Mouse (Mus musculus) heart, postnatal 0 days (tissue): ENCODE measurements around the gene Engase. TPM values are rescaled to one million over a fixed set of nuclear protein-coding genes. Genes with fewer than 3 reads are reported as not detected.

Experiments used
- ATAC-seq: fragments of 200-750 bp; cut with Nextera tagmentation; 2 replicates; pipeline ENCODE4 v1.8.0; 2017; ENCODE audit warnings: low read depth, moderate number of reproducible peaks, moderate library complexity; ENCODE audit not compliant: insufficient read depth
- DNase-seq: peaks from one replicate; pipeline ENCODE4 v3.0.0-alpha.2; 2016; ENCODE audit warnings: low spot score
- H3K27ac ChIP-seq: fragments of 300-500 bp; sonication (generic); 2 replicates; pipeline ENCODE4 v1.5.1; 2014; ENCODE audit warnings: low read depth, mild to moderate bottlenecking
- H3K27me3 ChIP-seq: fragments of 300-500 bp; sonication (generic); 2 replicates; pipeline ENCODE4 v1.6.1; 2014; ENCODE audit warnings: low read length, mixed read lengths; ENCODE audit not compliant: control insufficient read depth, insufficient read depth
- H3K36me3 ChIP-seq: fragments of 300-500 bp; sonication (generic); replicated peaks from 2 replicates; pipeline ENCODE4 v1.6.1; 2014; ENCODE audit warnings: low read length, mixed read lengths; ENCODE audit not compliant: control insufficient read depth, insufficient read depth
- H3K4me1 ChIP-seq: fragments of 300-500 bp; sonication (generic); 2 replicates; pipeline ENCODE4 v1.6.1; 2014; ENCODE audit warnings: antibody characterized with exemption; ENCODE audit not compliant: control insufficient read depth, insufficient read depth
- H3K4me2 ChIP-seq: fragments of 300-500 bp; sonication (generic); 2 replicates; pipeline ENCODE4 v1.6.1; 2014; ENCODE audit warnings: low read depth, mild to moderate bottlenecking, low read length, moderate library complexity
- H3K4me3 ChIP-seq: fragments of 300-500 bp; sonication (generic); 2 replicates; pipeline ENCODE4 v1.5.1; 2014; ENCODE audit warnings: low read depth, low read length
- H3K9ac ChIP-seq: fragments of 300-500 bp; sonication (generic); replicated peaks from 2 replicates; pipeline ENCODE4 v1.6.1; 2014; ENCODE audit warnings: low read depth, low read length, mixed read lengths
- H3K9me3 ChIP-seq: fragments of 300-500 bp; sonication (generic); replicated peaks from 2 replicates; pipeline ENCODE4 v1.6.1; 2016; ENCODE audit warnings: low read length; ENCODE audit not compliant: control insufficient read depth
- CTCF ChIP-seq: IDR thresholded peaks from 2 replicates; pipeline ENCODE4 v1.5.1; 2016; ENCODE audit warnings: antibody characterized with exemption, control low read depth, low read depth
- EP300 ChIP-seq: IDR thresholded peaks from 2 replicates; pipeline ENCODE4 v1.6.1; 2016; ENCODE audit warnings: antibody characterized with exemption, low read depth
- whole genome bisulfite sequencing: fragments of 180-500 bp; shearing (Covaris S2); extraction: QIAGEN DNeasy Blood & Tissue Kit; methylation state at CpG from one replicate; pipeline ENCODE4 v1.1.7; 2014; 5-methylcytosine and 5-hydroxymethylcytosine counted together
- polyA plus RNA-seq: library from polyadenylated mRNA; unstranded; fragments of >200 nt; fragmentation: Nextera tagmentation; extraction: Ambion mirVana; gene quantifications from 2 replicates; pipeline ENCODE4 v1.2.1, GENCODE M21; 2015
- total RNA-seq: library from RNA; depleted of rRNA; stranded (reverse); fragments of >200 nt; gene quantifications from 2 replicates; pipeline ENCODE4 v1.2.3, GENCODE M21; 2014; ENCODE audit warnings: low replicate concordance

Engase gene
- total and polyA plus RNA-seq, 2 experiments from 2014 or later = 3.0 to 12.0 TPM

DNA sequence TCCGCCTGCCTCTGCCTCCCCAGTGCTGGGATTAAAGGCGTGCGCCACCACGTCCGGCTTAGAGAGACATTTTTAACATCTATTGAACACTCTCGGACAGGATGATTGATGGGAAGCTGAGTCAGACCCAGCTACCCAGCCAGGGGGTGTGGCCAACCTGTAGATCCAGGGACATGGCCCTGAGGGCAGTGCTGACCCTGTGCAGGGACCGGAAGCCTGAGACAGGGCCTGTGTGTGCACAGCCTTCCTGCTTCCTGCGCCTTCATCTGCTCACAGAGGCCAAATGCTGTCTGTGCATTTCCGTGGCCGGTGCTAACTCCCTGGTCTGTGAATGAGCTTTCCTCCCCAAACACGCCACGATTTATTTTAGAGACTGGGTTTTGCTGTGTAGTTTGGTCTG is 3.1 kb downstream of the Engase start:
- 71% methylated on average over 12 of the region's 12 CpGs for WGBS
- ATAC-seq = no peak

GRCm38 (mm10) chr11:118481231-118481630 is 4.6 kb downstream of the Engase start:
- H3K4me2 ChIP-seq = no peak overlapping the region
- H3K36me3 ChIP-seq = peaks cover 22% of the 10 kb centered on the region
- no peak overlapping the region for H3K9ac ChIP-seq
- no peak overlapping the region for H3K4me3 ChIP-seq
- no peaks in the 10 kb centered on the region for H3K27me3 ChIP-seq
- no peak for ATAC-seq
- H3K4me1 ChIP-seq = peaks cover 5% of the 10 kb centered on the region
- TF ChIP-seq EP300 = no peak
- no peak for TF ChIP-seq CTCF
- DNase-seq = no peak
- H3K27ac ChIP-seq = no peak overlapping the region
- 96% methylated on average over 11 of the region's 11 CpGs for whole genome bisulfite sequencing
- H3K9me3 ChIP-seq = no peaks in the 10 kb centered on the region

More for the DNA sequence above, 3.1 kb downstream of the Engase start:
- Histone ChIP-seq H3K9ac (no peak overlapping the region), H3K4me2 (no peak overlapping the region), H3K9me3 (no peaks in the 10 kb centered on the region), H3K27me3 (no peaks in the 10 kb centered on the region), H3K4me3 (no peak overlapping the region), H3K27ac (no peak overlapping the region), H3K4me1 (peaks cover 5% of the 10 kb centered on the region), H3K36me3 (peaks cover 16% of the 10 kb centered on the region; the same call in 1 of the 2 replicates)
- TF ChIP-seq EP300 (no peak), CTCF (no peak)
- DNase-seq = no peak

DNA sequence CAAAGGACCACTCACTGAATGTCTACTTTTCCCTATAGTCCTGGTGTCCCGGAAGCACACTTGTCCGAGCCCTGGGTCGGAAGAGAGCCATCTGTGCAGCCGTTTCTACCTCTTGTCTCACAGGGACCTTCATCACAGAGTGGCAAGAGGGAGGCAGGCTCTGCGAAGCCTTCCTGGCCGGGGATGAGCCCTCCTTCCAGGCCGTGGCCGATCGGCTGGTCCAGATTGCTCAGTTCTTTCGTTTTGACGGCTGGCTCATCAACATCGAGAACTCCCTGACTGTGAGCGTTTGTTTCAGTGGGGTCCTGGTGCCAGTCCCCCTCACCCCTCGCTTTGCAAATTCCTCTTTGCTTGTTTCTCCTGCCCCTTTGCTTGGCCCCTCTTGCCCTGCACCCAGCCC is 5.1 kb downstream of the Engase start:
- no peak overlapping the region for H3K27ac ChIP-seq
- no peak overlapping the region for H3K4me2 ChIP-seq
- no peak for TF ChIP-seq CTCF
- TF ChIP-seq EP300 = no peak
- H3K4me3 ChIP-seq = no peak overlapping the region
- H3K9ac ChIP-seq = no peak overlapping the region
- DNase-seq = no peak
- peaks cover 5% of the 10 kb centered on the region for H3K4me1 ChIP-seq
- no peaks in the 10 kb centered on the region for H3K9me3 ChIP-seq
- H3K27me3 ChIP-seq = no peaks in the 10 kb centered on the region
- no peak for ATAC-seq
- WGBS = 89% methylated on average over 14 of the region's 14 CpGs
- H3K36me3 ChIP-seq = peaks cover 25% of the 10 kb centered on the region

DNA sequence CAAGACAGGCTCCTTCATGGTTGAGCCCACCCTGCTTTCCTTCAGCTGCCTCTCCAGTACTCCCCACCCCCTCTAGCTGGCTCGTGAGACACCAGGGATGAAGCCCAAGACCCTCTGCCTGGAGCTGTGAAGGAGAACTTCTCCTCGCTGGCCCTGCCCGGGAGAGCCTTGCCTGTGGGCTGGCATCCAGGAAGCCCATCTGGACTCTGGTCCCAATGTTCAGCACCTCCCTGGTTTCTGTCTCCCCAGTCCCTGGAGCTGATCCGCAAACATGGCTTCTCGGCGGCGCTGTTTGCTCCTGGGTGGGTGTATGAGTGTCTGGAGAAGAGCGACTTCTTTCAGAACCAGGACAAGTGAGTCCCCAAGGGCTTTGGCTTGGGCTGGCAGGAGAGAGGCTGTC is 7.5 kb downstream of the Engase start:
- Histone ChIP-seq H3K4me1 (no peaks in the 10 kb centered on the region), H3K36me3 (peaks cover 31% of the 10 kb centered on the region), H3K27me3 (no peaks in the 10 kb centered on the region), H3K27ac (no peak overlapping the region), H3K4me2 (no peak overlapping the region), H3K9me3 (no peaks in the 10 kb centered on the region), H3K4me3 (no peak overlapping the region), H3K9ac (no peak overlapping the region)
- DNase-seq = no peak
- 81% methylated on average over 8 of the region's 8 CpGs for WGBS
- TF ChIP-seq EP300 = no peak
- no peak for TF ChIP-seq CTCF
- ATAC-seq = no peak

DNA sequence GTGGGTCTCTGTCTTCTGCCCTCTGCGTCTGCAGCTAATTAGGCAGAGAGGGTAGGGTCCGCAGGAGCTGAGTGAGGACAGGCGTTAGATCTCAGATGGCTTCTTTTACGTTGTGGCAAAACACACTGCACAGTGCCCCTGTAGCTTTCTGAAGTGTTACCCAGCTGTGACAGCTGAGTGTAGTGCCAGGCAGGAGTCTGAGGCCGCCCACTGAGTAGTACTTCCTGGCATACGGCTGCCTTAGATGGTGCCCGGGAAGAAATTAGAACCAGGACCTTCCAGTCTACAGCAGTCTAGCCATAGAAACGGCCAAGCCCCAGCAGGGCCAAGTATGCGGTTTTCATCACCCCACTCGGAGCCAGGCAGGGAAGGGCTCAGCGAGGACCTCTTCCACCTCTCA is 8.7 kb downstream of the Engase start:
- H3K9me3 ChIP-seq = no peaks in the 10 kb centered on the region
- no peak overlapping the region for H3K4me2 ChIP-seq
- ATAC-seq = no peak
- H3K9ac ChIP-seq = no peak overlapping the region
- H3K27ac ChIP-seq = no peak overlapping the region
- no peak overlapping the region for H3K4me3 ChIP-seq
- H3K36me3 ChIP-seq = peaks cover 31% of the 10 kb centered on the region
- no peaks in the 10 kb centered on the region for H3K4me1 ChIP-seq
- H3K27me3 ChIP-seq = 0 out of 2 replicates have a peak, but pooled peaks cover 4% of the 10 kb centered on the region
- TF ChIP-seq EP300 (no peak), CTCF (no peak)
- no peak for DNase-seq
- 68% methylated on average over 11 of the region's 11 CpGs for WGBS

DNA sequence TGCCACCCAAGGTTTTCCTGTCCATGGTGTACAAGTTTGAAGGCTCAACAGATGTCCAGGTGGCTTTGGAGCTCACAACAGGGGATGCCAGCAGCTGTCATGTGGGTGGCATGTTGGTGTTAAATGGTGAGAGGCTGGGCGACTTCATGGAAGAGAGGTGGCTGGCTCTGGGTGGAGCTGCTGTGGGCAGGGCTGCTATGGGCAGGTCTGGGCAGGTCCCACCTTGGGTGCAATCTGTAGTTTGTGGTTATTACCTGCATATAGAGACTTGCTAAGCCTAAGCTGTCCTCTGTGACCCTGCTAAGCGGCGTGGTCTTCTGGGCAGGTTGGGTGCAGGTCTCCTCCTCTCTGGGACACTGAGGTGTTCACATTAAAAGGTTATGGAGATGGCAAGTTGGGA is 9.2 kb downstream of the Engase start:
- no peak overlapping the region for H3K4me3 ChIP-seq
- peaks cover 31% of the 10 kb centered on the region for H3K36me3 ChIP-seq
- no peak overlapping the region for H3K9ac ChIP-seq
- no peak overlapping the region for H3K27ac ChIP-seq
- WGBS = 88% methylated on average over 3 of the region's 3 CpGs
- no peak for TF ChIP-seq EP300
- no peak for TF ChIP-seq CTCF
- DNase-seq = no peak
- no peak for ATAC-seq
- no peak overlapping the region for H3K4me2 ChIP-seq
- H3K9me3 ChIP-seq = no peaks in the 10 kb centered on the region
- no peaks in the 10 kb centered on the region for H3K4me1 ChIP-seq
- 0 out of 2 replicates have a peak, but pooled peaks cover 8% of the 10 kb centered on the region for H3K27me3 ChIP-seq
